Mouse (Mus musculus) neural tube, embryonic 15.5 days (tissue): ENCODE measurements at regions not wholly inside any gene's neighbourhood (a gene's known extent, or its start where the extent isn't known, plus 50 kb on each side); places are given as distances from the start of the nearest gene placed in this dataset. TPM values are rescaled to one million over a fixed set of nuclear protein-coding genes. Genes with fewer than 3 reads are reported as not detected.

Source experiments
- ATAC-seq: fragments of 200-750 bp; cut with Nextera tagmentation; 2 replicates; pipeline ENCODE4 v1.8.0; 2017; ENCODE audit warnings: mild to moderate bottlenecking, moderate TSS enrichment, moderate library complexity; ENCODE audit not compliant: low FRiP score
- H3K27ac ChIP-seq: fragments of 300-500 bp; sonication (generic); replicated peaks from 2 replicates; pipeline ENCODE4 v1.5.1; 2015; ENCODE audit warnings: mild to moderate bottlenecking, inconsistent platforms
- H3K27me3 ChIP-seq: fragments of 300-500 bp; sonication (generic); replicated peaks from 2 replicates; pipeline ENCODE4 v1.6.1; 2015; ENCODE audit warnings: inconsistent platforms
- H3K36me3 ChIP-seq: fragments of 300-500 bp; sonication (generic); 2 replicates; pipeline ENCODE4 v1.6.1; 2015; ENCODE audit warnings: inconsistent platforms
- H3K4me1 ChIP-seq: fragments of 300-500 bp; sonication (generic); 2 replicates; pipeline ENCODE4 v1.6.1; 2015; ENCODE audit warnings: inconsistent platforms
- H3K4me2 ChIP-seq: fragments of 300-500 bp; sonication (generic); 2 replicates; pipeline ENCODE4 v1.6.1; 2015; ENCODE audit warnings: inconsistent platforms, mild to moderate bottlenecking, moderate library complexity
- H3K4me3 ChIP-seq: fragments of 300-500 bp; sonication (generic); replicated peaks from 2 replicates; pipeline ENCODE4 v1.5.1; 2015; ENCODE audit warnings: mild to moderate bottlenecking, inconsistent platforms
- H3K9ac ChIP-seq: fragments of 300-500 bp; sonication (generic); replicated peaks from 2 replicates; pipeline ENCODE4 v1.6.1; 2015; ENCODE audit warnings: mild to moderate bottlenecking, inconsistent platforms
- H3K9me3 ChIP-seq: fragments of 300-500 bp; sonication (generic); replicated peaks from 2 replicates; pipeline ENCODE4 v1.6.1; 2016; ENCODE audit warnings: inconsistent platforms
- WGBS: fragments of 180-500 bp; shearing (Covaris S2); methylation state at CpG from one replicate; pipeline ENCODE4 v1.1.7; 2015; ENCODE audit warnings: mixed read lengths; 5-methylcytosine and 5-hydroxymethylcytosine counted together
- microRNA-seq: library from miRNA; unstranded; fragments of <30 nt; microRNA quantifications from one replicate; pipeline ENCODE4, GENCODE M21; 2017

DNA sequence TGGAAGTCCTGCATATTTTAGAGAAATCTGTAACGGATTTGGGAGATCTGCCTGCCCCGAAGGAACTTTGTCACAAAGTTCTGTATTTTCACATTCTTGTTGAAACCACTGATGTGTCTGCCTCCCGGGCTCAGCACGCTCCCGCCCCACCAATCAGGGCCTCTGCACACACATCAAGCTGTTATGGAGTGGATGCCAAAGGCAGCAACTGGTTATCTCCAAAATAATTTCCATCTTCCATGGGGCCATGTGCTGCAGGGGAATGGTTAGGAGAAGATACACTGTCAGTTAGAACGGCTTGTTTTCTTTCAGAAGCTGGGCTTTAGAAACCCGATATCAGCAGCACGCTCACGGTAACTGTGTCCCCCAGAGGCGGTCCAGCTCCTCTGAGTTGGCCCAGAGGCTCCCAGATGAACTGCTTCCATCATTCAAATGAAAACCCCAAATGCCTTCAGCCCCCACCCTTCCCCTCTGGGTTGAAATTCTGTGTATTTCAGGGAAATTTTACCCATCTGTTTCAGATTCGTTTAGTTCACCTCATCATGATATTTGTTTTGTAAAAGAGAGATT is 240.0 kb downstream of the Cdc5l start:
- H3K4me3 ChIP-seq: no peak overlapping the region
- no peaks in the 10 kb centered on the region for H3K4me1 ChIP-seq
- no peak overlapping the region for H3K27ac ChIP-seq
- H3K9me3 ChIP-seq: no peaks in the 10 kb centered on the region
- H3K27me3 ChIP-seq: no peaks in the 10 kb centered on the region
- 79% methylated on average over 11 of the region's 11 CpGs for WGBS
- no peak for ATAC-seq
- H3K9ac ChIP-seq: no peak overlapping the region
- H3K36me3 ChIP-seq: no peaks in the 10 kb centered on the region
- no peak overlapping the region for H3K4me2 ChIP-seq

DNA sequence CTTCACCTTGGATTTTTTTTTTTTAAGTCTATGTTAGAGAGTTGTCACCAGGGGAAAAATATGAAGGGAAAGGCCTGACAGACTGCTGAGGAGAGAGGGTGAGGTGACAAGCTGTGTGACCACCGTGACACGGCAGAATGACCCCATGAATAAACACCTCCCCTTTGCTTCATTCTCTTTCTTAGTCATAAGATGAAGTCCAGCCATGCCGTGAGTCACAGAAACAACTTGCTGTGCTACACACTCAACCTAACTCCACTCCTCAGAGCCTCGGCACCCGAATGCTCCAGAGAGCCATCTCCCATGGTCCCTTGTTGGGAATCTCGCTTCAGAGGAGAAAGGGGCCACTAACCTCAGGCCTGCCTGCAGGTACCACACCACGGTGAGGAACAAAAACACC is 246.1 kb downstream of the Cdc5l start:
- Histone ChIP-seq H3K9me3 (no peaks in the 10 kb centered on the region), H3K36me3 (no peaks in the 10 kb centered on the region), H3K4me1 (no peaks in the 10 kb centered on the region), H3K9ac (no peak overlapping the region), H3K27ac (no peak overlapping the region), H3K4me3 (no peak overlapping the region), H3K4me2 (no peak overlapping the region), H3K27me3 (no peaks in the 10 kb centered on the region)
- no peak for ATAC-seq
- 86% methylated on average over 7 of the region's 7 CpGs for WGBS

DNA sequence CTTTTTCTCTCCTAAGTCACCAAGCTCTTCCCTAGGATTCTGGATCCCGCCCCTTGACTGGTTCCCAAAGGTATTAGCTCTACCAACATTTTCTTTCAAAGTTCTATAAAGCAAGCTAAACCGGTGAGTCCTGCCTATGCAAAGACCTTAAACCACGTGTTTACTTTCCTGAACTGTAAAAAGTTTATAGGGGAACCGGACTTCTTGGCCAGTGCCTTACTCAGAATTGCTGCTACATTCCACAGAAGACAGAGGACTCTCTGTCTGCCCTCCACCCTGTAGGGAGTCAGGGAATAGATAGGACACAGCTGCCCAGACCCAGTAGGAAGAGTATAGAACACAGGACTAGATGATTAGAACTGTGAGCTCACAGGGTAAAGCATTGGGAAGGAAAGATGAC is 257.2 kb downstream of the Cdc5l start:
- no peak overlapping the region for H3K9ac ChIP-seq
- H3K4me2 ChIP-seq: no peak overlapping the region
- H3K27me3 ChIP-seq: no peaks in the 10 kb centered on the region
- no peaks in the 10 kb centered on the region for H3K36me3 ChIP-seq
- no peak overlapping the region for H3K27ac ChIP-seq
- no peaks in the 10 kb centered on the region for H3K4me1 ChIP-seq
- H3K9me3 ChIP-seq: no peaks in the 10 kb centered on the region
- WGBS: 80% methylated on average over 4 of the region's 4 CpGs
- ATAC-seq: no peak
- H3K4me3 ChIP-seq: no peak overlapping the region

- no peaks in the 10 kb centered on the region for H3K27me3 ChIP-seq
- WGBS: 59% methylated on average over 10 of the region's 10 CpGs
- H3K4me2 ChIP-seq: no peak overlapping the region
- no peaks in the 10 kb centered on the region for H3K36me3 ChIP-seq
- peaks cover 18% of the 10 kb centered on the region for H3K4me1 ChIP-seq
- no peak overlapping the region for H3K9ac ChIP-seq
- ATAC-seq: no peak
- no peak overlapping the region for H3K4me3 ChIP-seq
- H3K9me3 ChIP-seq: no peaks in the 10 kb centered on the region
- H3K27ac ChIP-seq: 0 out of 2 replicates have a peak overlapping the region, but pooled peaks have one; percentile 9
Measured at GRCm38 (mm10) chr17:45169257-45169994, 264.1 kb downstream of the Cdc5l start.

Small RNA genes in the stretch of these regions (microRNA-seq; reads per million reads assigned to microRNA genes)
- not detected for gene Gm24979
